Mouse (Mus musculus): ENCODE results near the gene Bag6.
A peak's percentile ranks its signal among the peaks of the same experiment; 100 is the strongest.

Bag6 gene

GRCm38 (mm10) chr17:35147348-35147747 lies 12.4 kb downstream of the Bag6 start:
- peaks cover 49% of the 10 kb centered on the region for H3K4me1 ChIP-seq (replicated peaks; ENCODE audit: low read depth, low read length)
- no peaks in the 10 kb centered on the region for H3K27me3 ChIP-seq (ENCODE audit: insufficient read depth, low read length)
- H3K4me3 ChIP-seq (replicated peaks; ENCODE audit: low read length): no peak overlapping the region
- H3K36me3 ChIP-seq (ENCODE audit: insufficient read depth, low read length): peaks cover 98% of the 10 kb centered on the region
- TF ChIP-seq NANOG (IDR thresholded peaks at IDR 0.05; ENCODE audit: borderline replicate concordance, low read length) (no peak), POU5F1 (IDR thresholded peaks at IDR 0.05; ENCODE audit: borderline replicate concordance, low read length) (no peak), CTCF (conservative IDR thresholded peaks at IDR 0.05; ENCODE audit: low read length) (no peak)
- no peaks in the 10 kb centered on the region for H3K9me3 ChIP-seq (ENCODE audit: low read length)

DNA sequence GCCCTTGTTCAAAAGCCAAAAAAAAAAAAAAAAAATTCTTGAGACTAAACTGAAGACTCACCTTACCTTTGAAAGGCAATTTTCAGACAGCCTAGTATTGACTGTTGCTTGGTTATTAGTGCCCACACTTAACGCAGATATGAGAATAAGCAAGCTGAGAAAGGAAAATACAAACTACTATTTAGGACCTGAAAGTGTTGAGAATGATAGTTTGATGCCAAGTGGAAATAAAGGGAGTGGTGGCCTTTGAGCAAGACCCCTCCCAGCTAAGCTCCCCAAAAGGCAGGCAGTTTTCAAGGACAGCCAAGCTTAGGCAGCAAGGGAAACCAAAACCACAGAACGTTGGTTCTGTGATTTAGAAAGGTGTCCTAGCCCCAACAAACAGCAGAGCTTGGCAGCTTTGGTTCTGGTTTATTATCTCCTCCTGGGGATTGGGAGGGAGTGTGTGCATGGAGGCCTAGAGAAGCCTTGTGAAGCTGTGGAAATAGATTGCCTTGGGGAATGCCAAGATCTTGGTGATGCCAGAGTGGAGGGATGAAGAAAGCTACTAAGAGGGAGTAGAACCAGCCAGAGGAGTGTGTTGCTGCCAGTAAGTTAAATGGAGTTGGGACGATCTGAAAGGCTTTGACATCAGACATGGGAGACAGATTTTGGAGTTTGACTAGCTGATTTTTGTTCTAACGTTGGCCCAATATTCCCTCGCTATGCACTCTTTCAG lies 13.1 kb downstream of the Bag6 start:
- TF ChIP-seq POU5F1 (IDR thresholded peaks at IDR 0.05; ENCODE audit: borderline replicate concordance, low read length) (no peak), NANOG (IDR thresholded peaks at IDR 0.05; ENCODE audit: borderline replicate concordance, low read length) (no peak)
- no peaks in the 10 kb centered on the region for H3K27me3 ChIP-seq (ENCODE audit: insufficient read depth, low read length)

GRCm38 (mm10) chr17:35152121-35152520 lies 17.1 kb downstream of the Bag6 start:
- no peak overlapping the region for H3K4me3 ChIP-seq (replicated peaks; ENCODE audit: low read length)
- peaks cover 64% of the 10 kb centered on the region for H3K4me1 ChIP-seq (replicated peaks; ENCODE audit: low read depth, low read length)
- H3K9me3 ChIP-seq (ENCODE audit: low read length): no peaks in the 10 kb centered on the region
- peaks cover 99% of the 10 kb centered on the region for H3K36me3 ChIP-seq (ENCODE audit: insufficient read depth, low read length)
- H3K27me3 ChIP-seq (ENCODE audit: insufficient read depth, low read length): no peaks in the 10 kb centered on the region
- no peak for TF ChIP-seq CTCF (conservative IDR thresholded peaks at IDR 0.05; ENCODE audit: low read length)
- TF ChIP-seq POU5F1 (IDR thresholded peaks at IDR 0.05; ENCODE audit: borderline replicate concordance, low read length): no peak
- TF ChIP-seq NANOG (IDR thresholded peaks at IDR 0.05; ENCODE audit: borderline replicate concordance, low read length): no peak

More for the DNA sequence above, 13.1 kb downstream of the Bag6 start:
- peaks cover 98% of the 10 kb centered on the region for H3K36me3 ChIP-seq (ENCODE audit: insufficient read depth, low read length)
- peaks cover 49% of the 10 kb centered on the region for H3K4me1 ChIP-seq (replicated peaks; ENCODE audit: low read depth, low read length)
- H3K9me3 ChIP-seq (ENCODE audit: low read length): no peaks in the 10 kb centered on the region
- no peak overlapping the region for H3K4me3 ChIP-seq (replicated peaks; ENCODE audit: low read length)

DNA sequence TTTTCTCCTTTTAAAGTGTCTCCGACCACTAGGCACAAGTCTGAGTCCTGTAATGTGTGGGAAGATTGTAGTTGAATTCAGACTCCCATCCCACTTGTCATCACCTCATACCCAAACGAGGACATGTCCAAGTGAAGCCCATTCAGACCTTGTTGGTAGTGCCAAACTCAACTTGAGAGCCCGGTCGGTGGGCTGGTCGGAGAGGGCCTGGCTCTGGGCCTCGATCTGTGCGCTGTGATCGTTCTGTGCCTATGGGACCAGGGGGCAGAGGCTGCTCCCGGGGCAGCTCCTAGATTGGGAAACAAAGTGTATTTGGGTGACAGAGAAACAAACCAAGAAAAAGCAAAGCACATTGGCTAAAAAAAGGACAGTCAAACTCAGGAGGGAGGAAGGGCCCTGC lies 18.1 kb downstream of the Bag6 start:
- no peak overlapping the region for H3K4me3 ChIP-seq (replicated peaks; ENCODE audit: low read length)
- H3K4me1 ChIP-seq (replicated peaks; ENCODE audit: low read depth, low read length): peaks cover 64% of the 10 kb centered on the region
- H3K9me3 ChIP-seq (ENCODE audit: low read length): no peaks in the 10 kb centered on the region
- TF ChIP-seq NANOG (IDR thresholded peaks at IDR 0.05; ENCODE audit: borderline replicate concordance, low read length) (no peak), POU5F1 (IDR thresholded peaks at IDR 0.05; ENCODE audit: borderline replicate concordance, low read length) (no peak), CTCF (conservative IDR thresholded peaks at IDR 0.05; ENCODE audit: low read length) (no peak)
- H3K27me3 ChIP-seq (ENCODE audit: insufficient read depth, low read length): no peaks in the 10 kb centered on the region
- peaks cover 99% of the 10 kb centered on the region for H3K36me3 ChIP-seq (ENCODE audit: insufficient read depth, low read length)

GRCm38 (mm10) chr17:35153931-35154330 lies 19.0 kb downstream of the Bag6 start:
- no peak for TF ChIP-seq CTCF (conservative IDR thresholded peaks at IDR 0.05; ENCODE audit: low read length)
- TF ChIP-seq NANOG (IDR thresholded peaks at IDR 0.05; ENCODE audit: borderline replicate concordance, low read length): no peak
- no peak for TF ChIP-seq POU5F1 (IDR thresholded peaks at IDR 0.05; ENCODE audit: borderline replicate concordance, low read length)
- Histone ChIP-seq H3K9me3 (ENCODE audit: low read length) (no peaks in the 10 kb centered on the region), H3K4me3 (replicated peaks; ENCODE audit: low read length) (no peak overlapping the region), H3K27me3 (ENCODE audit: insufficient read depth, low read length) (no peaks in the 10 kb centered on the region), H3K36me3 (ENCODE audit: insufficient read depth, low read length) (peaks cover 99% of the 10 kb centered on the region), H3K4me1 (replicated peaks; ENCODE audit: low read depth, low read length) (peaks cover 71% of the 10 kb centered on the region)

GRCm38 (mm10) chr17:35154616-35155015 lies 19.6 kb downstream of the Bag6 start:
- TF ChIP-seq NANOG (IDR thresholded peaks at IDR 0.05; ENCODE audit: borderline replicate concordance, low read length) (no peak), POU5F1 (IDR thresholded peaks at IDR 0.05; ENCODE audit: borderline replicate concordance, low read length) (no peak), CTCF (conservative IDR thresholded peaks at IDR 0.05; ENCODE audit: low read length) (no peak)
- Histone ChIP-seq H3K27me3 (ENCODE audit: insufficient read depth, low read length) (no peaks in the 10 kb centered on the region), H3K4me3 (replicated peaks; ENCODE audit: low read length) (no peak overlapping the region), H3K4me1 (replicated peaks; ENCODE audit: low read depth, low read length) (peaks cover 74% of the 10 kb centered on the region), H3K36me3 (ENCODE audit: insufficient read depth, low read length) (peaks cover 99% of the 10 kb centered on the region), H3K9me3 (ENCODE audit: low read length) (no peaks in the 10 kb centered on the region)

- TF ChIP-seq POU5F1 (IDR thresholded peaks at IDR 0.05; ENCODE audit: borderline replicate concordance, low read length): no peak
- TF ChIP-seq CTCF (conservative IDR thresholded peaks at IDR 0.05; ENCODE audit: low read length): no peak
- no peak for TF ChIP-seq NANOG (IDR thresholded peaks at IDR 0.05; ENCODE audit: borderline replicate concordance, low read length)
- H3K4me1 ChIP-seq (replicated peaks; ENCODE audit: low read depth, low read length): peaks cover 74% of the 10 kb centered on the region
- H3K9me3 ChIP-seq (ENCODE audit: low read length): no peaks in the 10 kb centered on the region
- H3K4me3 ChIP-seq (replicated peaks; ENCODE audit: low read length): no peak overlapping the region; the same call in 1 of the 2 replicates
- H3K27me3 ChIP-seq (ENCODE audit: insufficient read depth, low read length): no peaks in the 10 kb centered on the region
- peaks cover 99% of the 10 kb centered on the region for H3K36me3 ChIP-seq (ENCODE audit: insufficient read depth, low read length)
Measured at GRCm38 (mm10) chr17:35155451-35155850, 20.5 kb downstream of the Bag6 start.

GRCm38 (mm10) chr17:35156461-35157200 lies 21.7 kb downstream of the Bag6 start:
- H3K27me3 ChIP-seq (ENCODE audit: insufficient read depth, low read length): no peaks in the 10 kb centered on the region
- TF ChIP-seq CTCF (conservative IDR thresholded peaks at IDR 0.05; ENCODE audit: low read length) (no peak), POU5F1 (IDR thresholded peaks at IDR 0.05; ENCODE audit: borderline replicate concordance, low read length) (no peak), NANOG (IDR thresholded peaks at IDR 0.05; ENCODE audit: borderline replicate concordance, low read length) (no peak)
- H3K4me3 ChIP-seq (replicated peaks; ENCODE audit: low read length): peak overlapping the region; percentile 26; the same call in 1 of the 2 replicates
- H3K36me3 ChIP-seq (ENCODE audit: insufficient read depth, low read length): peaks cover 100% of the 10 kb centered on the region
- peaks cover 82% of the 10 kb centered on the region for H3K4me1 ChIP-seq (replicated peaks; ENCODE audit: low read depth, low read length)
- no peaks in the 10 kb centered on the region for H3K9me3 ChIP-seq (ENCODE audit: low read length)

Data from E14TG2a.4 (cell line).